Mouse (Mus musculus) pancreas, adult 10 weeks (tissue): ENCODE measurements around the gene Akap8. TPM values are rescaled to one million over a fixed set of nuclear protein-coding genes. Genes with fewer than 3 reads are reported as not detected.

Experiments used
- polyA plus RNA-seq: library from polyadenylated mRNA; stranded (reverse); fragments of 350-450 nt; fragmentation: Illumina TruSeq; extraction: RNeasy Lipid Tissue Mini Kit (QIAGEN cat#74804); gene quantifications from one replicate; pipeline ENCODE4 v1.2.3, GENCODE M21; 2015; ENCODE audit warnings: low read depth, low replicate concordance; ENCODE audit not compliant: insufficient read depth

The Akap8 gene
- polyA plus RNA-seq: 28.3 TPM

GRCm38 (mm10) chr17:32320597-32321389 lies at the start of gene Akap8:
Akap8 (minus strand) TSS chr17:32321238.

GRCm38 (mm10) chr17:32350382-32350983 lies 29.4 kb upstream of the Akap8 start, which contains the start of gene Akap8l:
Akap8l (minus strand) TSS chr17:32350607.

GRCm38 (mm10) chr17:32284262-32285137 lies 36.5 kb downstream of the Akap8 start, which contains the start of gene Brd4:
Brd4 (minus strand) TSS chr17:32284722.

Other genes starting within 250 kb of the Akap8 start
- gene Notch3, start 154.4 kb downstream of the Akap8 start, polyA plus RNA-seq: 6.5 TPM
- 1.5 TPM for gene Ephx3, start 131.7 kb downstream of the Akap8 start, polyA plus RNA-seq
- 15.1 TPM for gene Brd4, start 36.5 kb downstream of the Akap8 start, polyA plus RNA-seq
- gene Akap8l, start 29.4 kb upstream of the Akap8 start, polyA plus RNA-seq: 90.0 TPM
- 8.1 TPM for gene Wiz, start 68.2 kb upstream of the Akap8 start, polyA plus RNA-seq
- gene Rasal3, start 82.3 kb upstream of the Akap8 start, polyA plus RNA-seq: 1.8 TPM
- gene Pglyrp2, start 102.9 kb upstream of the Akap8 start, polyA plus RNA-seq: 0.46 TPM
- 1.4 TPM for gene Cyp4f39, start 131.5 kb upstream of the Akap8 start, polyA plus RNA-seq
- 4.9 TPM for gene Cyp4f17, start 184.8 kb upstream of the Akap8 start, polyA plus RNA-seq
- 2.2 TPM for gene Cyp4f16, start 215.3 kb upstream of the Akap8 start, polyA plus RNA-seq